Mouse (Mus musculus) left cerebral cortex, adult 2 months (tissue): ENCODE data around the gene Aoc1. TPM values are rescaled to one million over a fixed set of nuclear protein-coding genes. Genes with fewer than 3 reads are reported as not detected.
A peak's percentile ranks its signal among the peaks of the same experiment; 100 is the strongest.
"Not testable (repeated sequence)": the region's sequence is repeated elsewhere in the genome, so short reads cannot be mapped to it uniquely, and the experiment has no call there.

Experiments
- DNase-seq, 2 experiments: peaks; one replicate each; pipeline ENCODE4 v3.0.0; 2021 to 2022; ENCODE audit warnings: low spot score in 2 of 2, mixed read lengths in 1 of 2; ENCODE audit errors: extremely low spot score in 1 of 2
- H3K27ac ChIP-seq: fragments of 200-600 bp; 2 replicates; pipeline ENCODE4 v1.8.1; 2022
- H3K4me3 ChIP-seq: fragments of 200-600 bp; 2 replicates; pipeline ENCODE4 v1.8.1; 2022
- CTCF ChIP-seq: fragments of 200-600 bp; IDR thresholded peaks from 2 replicates; pipeline ENCODE4 v1.8.1; 2022; ENCODE audit warnings: antibody characterized with exemption, mild to moderate bottlenecking, moderate library complexity
- intact Hi-C: fragments of 180-260 bp; cut with DNase I; formaldehyde crosslinking; loops from one replicate; pipeline ENCODE4 v1.15.1; 2025
- total RNA-seq, 2 experiments: library from RNA; stranded (reverse); gene quantifications; 2 replicates each; pipeline ENCODE4 v1.2.3; 2021

Gene Aoc1
- total RNA-seq, 2 experiments from 2014 or later = not detected

DNA sequence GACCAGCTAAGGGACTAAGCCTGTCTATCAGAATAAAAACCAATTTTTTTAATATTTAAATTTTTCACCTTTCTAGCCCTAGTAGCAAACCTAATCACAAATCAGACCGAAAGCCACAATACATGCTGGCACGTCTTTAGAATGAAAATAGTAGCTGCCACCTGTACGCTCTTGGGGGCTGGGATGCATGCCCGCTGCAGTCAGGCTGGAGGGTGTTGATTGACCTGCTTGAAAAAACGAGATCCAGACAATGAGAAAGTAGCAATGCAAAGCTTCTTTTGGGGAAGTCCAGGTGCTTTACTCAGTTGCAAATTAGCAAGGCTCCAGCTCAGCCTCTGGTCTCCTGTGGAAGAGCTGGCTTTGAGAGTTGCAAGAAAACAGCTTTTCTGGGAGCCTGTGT is 24.3 kb downstream of the Aoc1 start:
- no peak overlapping the region for H3K4me3 ChIP-seq
- intact Hi-C loops = no loop called here
- H3K27ac ChIP-seq = no peak overlapping the region
- TF ChIP-seq CTCF = no peak
- no peak for DNase-seq

DNA sequence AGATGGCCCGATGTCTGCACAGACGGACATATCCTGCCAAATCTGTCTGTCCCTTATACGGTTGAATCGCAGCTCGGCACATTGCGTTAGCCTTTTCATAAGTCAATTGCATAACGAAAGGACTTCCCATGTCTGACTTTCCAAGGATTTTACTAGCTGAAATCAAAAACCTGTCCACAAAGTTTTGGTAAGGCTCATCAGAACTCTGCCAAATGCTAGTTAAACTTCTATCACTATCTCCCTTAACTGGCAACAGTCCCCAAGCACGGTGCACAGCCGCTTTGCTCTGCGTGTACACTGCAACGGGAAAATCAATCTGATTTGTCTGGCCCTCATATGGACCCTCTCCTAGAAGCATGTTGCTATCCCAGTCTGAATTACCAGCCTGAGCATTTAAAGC is 28.6 kb downstream of the Aoc1 start:
- H3K27ac ChIP-seq, H3K4me3 ChIP-seq, intact Hi-C loops, DNase-seq: not testable (repeated sequence)

DNA sequence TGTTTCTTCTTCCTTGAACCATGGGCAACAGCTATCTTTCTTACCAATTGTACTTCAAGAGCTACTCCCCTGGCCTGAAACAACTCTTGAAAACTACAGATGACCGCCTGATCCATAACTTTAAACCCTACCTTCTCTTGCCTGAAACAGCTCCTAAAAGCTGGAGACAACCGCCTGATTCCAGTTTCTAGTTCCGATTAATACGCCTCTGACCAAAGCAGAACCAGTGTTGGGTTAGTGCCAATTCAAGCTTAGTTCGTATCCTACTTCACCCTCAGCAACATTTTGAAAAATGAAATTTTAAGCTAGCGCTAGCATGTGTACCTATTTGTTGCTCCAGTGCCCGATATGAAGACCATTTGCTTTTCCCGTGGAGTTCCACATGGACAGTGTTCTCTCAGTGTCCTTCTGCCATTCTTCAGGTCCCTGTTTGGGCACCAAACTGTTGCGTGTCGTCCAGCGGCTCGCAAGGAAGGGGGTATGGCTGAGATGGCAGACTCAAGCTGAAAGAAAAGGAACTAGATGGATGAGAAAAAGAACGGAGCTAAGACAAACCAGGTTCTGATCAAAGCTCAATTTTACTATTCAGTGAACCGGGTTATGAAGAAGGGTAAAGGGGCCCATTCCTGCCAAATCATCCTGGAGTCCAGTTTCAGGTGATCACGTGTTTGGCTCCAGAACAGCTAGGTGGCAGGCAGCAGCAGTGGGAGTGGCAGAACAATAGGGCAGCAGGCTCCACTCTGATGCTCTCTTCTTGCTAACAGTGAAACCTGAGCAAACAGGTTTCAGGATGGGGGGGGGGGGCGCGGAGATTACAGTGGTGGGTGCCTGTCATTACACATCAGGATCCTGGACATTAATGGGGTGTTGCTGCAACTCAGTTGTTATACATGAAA is 30.1 kb downstream of the Aoc1 start:
- intact Hi-C loops = no loop called here
- TF ChIP-seq CTCF = no peak
- no peak overlapping the region for H3K4me3 ChIP-seq
- no peak for DNase-seq
- H3K27ac ChIP-seq = no peak overlapping the region

DNA sequence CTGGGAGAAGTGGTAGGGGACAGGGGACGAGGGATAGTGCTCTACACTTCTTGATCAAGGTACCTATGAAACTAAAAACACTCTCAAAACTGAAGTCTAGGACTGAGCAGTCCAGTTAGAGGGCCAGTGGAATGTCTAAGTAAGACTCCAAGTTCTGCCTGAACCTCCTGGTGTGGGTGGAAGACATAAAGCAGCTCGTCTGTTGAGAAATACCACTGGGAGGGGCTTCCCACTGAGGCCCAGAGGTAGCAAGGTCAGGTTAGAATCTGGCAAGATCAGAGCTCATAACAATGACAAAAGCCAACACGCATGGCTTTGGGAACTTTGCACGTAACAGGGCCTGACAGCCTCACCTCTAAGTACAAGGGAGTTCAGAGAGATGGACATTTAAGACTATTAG is 30.7 kb downstream of the Aoc1 start:
- intact Hi-C loops = no loop called here
- no peak for DNase-seq
- TF ChIP-seq CTCF = no peak
- H3K27ac ChIP-seq = no peak overlapping the region
- H3K4me3 ChIP-seq = no peak overlapping the region

DNA sequence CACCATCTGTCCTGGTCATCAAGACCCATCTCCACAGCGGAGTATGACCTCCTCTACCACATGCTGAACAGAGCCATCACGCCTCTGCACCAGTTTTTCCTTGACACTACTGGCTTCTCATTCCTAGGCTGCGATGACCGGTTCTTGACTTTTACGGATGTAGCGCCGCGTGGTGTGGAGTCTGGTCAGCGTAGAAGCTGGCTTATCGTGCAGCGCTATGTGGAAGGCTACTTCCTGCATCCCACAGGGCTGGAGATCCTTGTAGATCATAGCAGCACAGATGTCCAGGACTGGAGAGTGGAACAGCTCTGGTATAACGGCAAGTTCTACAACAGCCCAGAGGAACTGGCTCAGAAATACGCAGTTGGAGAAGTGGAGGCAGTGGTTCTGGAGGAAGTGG is 32.9 kb downstream of the Aoc1 start:
- DNase-seq = no peak
- H3K4me3 ChIP-seq = no peak overlapping the region
- intact Hi-C loops = no loop called here
- no peak overlapping the region for H3K27ac ChIP-seq
- no peak for TF ChIP-seq CTCF

DNA sequence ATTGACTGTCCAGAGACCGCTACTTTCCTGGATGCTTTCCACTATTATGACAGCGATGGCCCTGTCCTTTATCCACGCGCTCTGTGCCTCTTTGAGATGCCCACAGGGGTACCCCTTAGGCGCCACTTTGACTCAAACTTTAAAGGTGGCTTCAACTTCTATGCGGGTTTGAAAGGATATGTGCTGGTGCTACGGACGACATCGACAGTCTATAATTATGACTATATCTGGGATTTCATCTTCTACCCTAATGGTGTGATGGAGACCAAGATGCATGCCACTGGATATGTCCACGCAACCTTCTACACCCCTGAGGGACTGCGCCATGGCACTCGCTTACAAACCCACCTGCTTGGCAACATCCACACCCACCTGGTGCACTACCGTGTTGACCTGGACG is 33.7 kb downstream of the Aoc1 start:
- Histone ChIP-seq H3K4me3 (no peak overlapping the region), H3K27ac (no peak overlapping the region)
- TF ChIP-seq CTCF = no peak
- DNase-seq = no peak
- intact Hi-C loops = no loop called here

DNA sequence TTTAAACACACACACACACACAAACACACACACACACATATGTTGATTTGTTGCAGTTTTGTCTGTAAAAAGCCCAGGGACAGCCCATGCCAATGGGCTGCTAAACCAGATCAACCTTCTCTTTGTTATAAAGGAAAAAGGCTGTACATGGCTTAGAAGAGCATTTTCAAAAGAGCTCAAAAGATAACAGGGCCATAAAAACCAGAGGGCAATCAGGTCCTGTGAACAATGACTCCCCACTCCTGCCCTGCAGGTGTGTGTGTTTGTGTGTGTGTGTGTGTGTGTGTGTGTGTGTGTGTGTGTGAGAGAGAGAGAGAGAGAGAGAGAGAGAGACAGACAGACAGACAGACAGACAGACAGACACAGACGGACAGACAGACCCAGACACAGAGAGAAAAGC is 36.5 kb downstream of the Aoc1 start:
- H3K27ac ChIP-seq = no peak overlapping the region
- H3K4me3 ChIP-seq = no peak overlapping the region
- TF ChIP-seq CTCF = no peak
- intact Hi-C loops = no loop called here
- no peak for DNase-seq

DNA sequence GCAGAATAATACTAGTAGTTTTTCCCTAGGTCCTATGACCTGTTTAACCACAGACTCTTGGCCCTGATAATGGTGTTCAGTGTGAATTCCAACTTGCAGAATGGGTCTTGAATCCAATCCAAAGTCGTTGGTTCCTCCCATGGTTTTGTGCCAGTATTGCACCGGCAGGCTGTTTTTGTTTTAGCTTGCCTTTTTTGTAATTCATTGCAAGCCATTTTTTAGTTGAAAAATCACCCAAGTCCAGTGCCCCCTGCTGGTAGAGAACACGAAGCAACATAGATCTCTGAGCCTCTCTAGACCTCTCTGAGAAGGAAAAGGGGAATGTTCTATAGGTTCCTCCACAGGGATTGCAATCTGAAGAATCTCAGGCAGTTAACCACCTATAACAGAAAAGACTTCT is 39.3 kb downstream of the Aoc1 start:
- no peak for DNase-seq
- peak; percentile 54 for TF ChIP-seq CTCF
- Histone ChIP-seq H3K27ac (no peak overlapping the region), H3K4me3 (no peak overlapping the region)
- intact Hi-C loops = loop anchor here (5.0 kb wide), 1 partner anchor 95 kb away; no protein-coding TSS in a partner anchor

DNA sequence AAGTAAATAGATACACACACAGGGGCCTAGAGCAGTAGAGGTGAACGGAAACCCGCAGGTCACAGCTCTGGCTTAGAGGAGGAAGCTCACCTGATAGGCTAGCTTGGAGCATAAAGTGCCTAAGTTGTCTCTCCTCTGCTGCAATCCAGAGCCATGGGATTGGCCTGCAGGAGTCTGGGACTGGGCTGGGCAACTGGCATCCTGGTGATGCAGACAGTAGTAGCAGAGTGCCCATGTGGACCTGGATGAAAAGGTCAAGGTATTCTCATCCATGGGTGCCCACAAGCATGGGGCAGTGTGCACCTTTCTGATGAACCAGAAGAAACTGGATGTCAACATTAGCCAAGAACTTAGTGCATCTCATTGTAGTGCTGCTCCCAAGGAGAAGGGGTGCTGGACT is 40.9 kb downstream of the Aoc1 start:
- DNase-seq = no peak
- intact Hi-C loops = loop anchor here (5.0 kb wide), 1 partner anchor 96 kb away; no protein-coding TSS in a partner anchor
- no peak overlapping the region for H3K27ac ChIP-seq
- TF ChIP-seq CTCF = no peak
- no peak overlapping the region for H3K4me3 ChIP-seq

DNA sequence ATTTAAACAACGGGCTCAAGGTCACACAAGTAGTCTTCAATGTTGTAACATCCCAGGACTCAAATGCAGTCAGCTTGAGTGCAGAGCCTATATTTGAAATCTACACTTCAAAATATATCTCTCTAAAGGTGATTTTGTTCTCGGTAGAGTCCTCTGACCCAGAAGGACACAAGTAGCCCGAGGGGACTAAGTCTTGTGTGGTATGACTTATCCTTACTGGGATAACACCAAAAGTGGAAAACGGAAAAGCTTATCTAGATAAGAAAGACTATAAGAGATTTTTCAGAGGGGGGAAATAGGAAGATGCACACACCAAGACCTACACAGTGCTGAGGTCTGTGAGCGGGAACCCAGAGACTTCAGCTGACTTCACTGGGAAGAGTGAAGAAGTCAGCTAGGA is 56.9 kb downstream of the Aoc1 start, which contains the start of gene 1600015I10Rik:
1600015I10Rik (plus strand) TSS at position 301 of the 400 bp plus-strand sequence.
- no peak for TF ChIP-seq CTCF
- no peak within 1 kb of the TSS for H3K4me3 ChIP-seq
- H3K27ac ChIP-seq = no peak within 1 kb of the TSS
- intact Hi-C loops = no loop called here
- no peak for DNase-seq

DNA sequence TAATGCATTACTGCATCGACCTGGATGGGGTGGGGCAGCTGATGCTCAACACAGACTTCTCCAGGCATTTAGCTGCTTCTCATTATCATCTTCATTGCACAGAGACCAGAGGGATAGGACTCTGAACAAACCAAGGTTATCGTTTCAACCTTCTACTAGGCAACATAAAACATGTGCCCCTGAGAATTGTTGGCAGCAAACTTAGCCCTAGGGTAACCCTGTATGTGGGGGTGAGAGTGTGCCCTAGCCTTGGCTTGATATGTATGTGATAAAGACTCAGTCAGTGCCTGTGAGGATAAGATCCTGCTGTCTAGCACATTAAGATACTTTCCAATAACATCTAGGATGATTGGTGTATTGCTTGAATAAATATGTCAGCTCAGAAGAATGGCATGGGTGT is 76.9 kb downstream of the Aoc1 start:
- no peak for DNase-seq
- TF ChIP-seq CTCF = no peak
- H3K4me3 ChIP-seq = no peak overlapping the region
- no peak overlapping the region for H3K27ac ChIP-seq
- intact Hi-C loops = no loop called here

DNA sequence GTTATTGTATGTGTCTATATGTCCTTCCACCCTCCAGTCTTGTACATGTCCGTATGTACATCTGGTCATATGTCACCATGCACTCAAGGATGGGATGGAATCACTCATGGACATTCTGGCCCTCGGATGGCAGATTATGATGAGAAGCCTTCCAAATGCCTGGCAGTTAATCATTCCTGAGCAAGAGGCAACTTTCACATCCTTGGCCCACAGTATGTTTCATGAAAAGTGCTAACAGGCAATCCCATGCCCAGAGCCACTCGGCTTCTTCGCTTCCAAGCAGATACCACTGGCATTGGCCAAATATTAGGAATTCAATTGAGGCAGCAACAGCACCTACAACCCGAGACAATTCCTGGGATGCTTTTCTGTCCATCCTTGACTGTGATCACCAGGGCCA is 78.0 kb downstream of the Aoc1 start:
- Histone ChIP-seq H3K27ac (no peak overlapping the region), H3K4me3 (no peak overlapping the region)
- no peak for DNase-seq
- TF ChIP-seq CTCF = no peak
- intact Hi-C loops = no loop called here

DNA sequence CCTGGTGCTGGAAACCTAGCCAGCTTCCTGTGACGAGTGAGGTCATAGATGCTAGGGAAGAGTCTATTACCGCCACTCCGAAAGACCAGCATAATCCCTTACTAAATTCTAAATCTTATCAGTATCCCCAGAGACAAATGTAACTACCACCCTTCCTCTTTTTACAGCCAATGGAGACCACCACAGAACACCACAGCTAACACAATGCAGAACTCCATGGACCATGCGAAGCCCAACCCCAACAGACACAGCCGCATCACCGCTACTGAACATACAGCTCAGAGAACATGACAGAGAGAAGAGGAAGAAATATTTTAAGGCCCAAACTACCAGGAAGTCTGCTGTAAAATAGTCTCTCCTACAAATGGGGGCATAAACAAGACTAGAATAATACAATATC is 78.9 kb downstream of the Aoc1 start:
- Histone ChIP-seq H3K4me3 (no peak overlapping the region), H3K27ac (no peak overlapping the region)
- DNase-seq = no peak
- intact Hi-C loops = no loop called here
- no peak for TF ChIP-seq CTCF
